Mouse (Mus musculus) gonadal fat pad, adult 2 months (tissue): ENCODE measurements around the gene Fbxw4. TPM values are rescaled to one million over a fixed set of nuclear protein-coding genes. Genes with fewer than 3 reads are reported as not detected.
"Not testable (repeated sequence)": the region's sequence is repeated elsewhere in the genome, so short reads cannot be mapped to it uniquely, and the experiment has no call there.

Source experiments
- DNase-seq: peaks from one replicate; pipeline ENCODE4 v3.0.0-alpha.2; 2012; ENCODE audit warnings: low read depth
- polyA plus RNA-seq: library from polyadenylated mRNA; depleted of rRNA; stranded (reverse); fragments of >200 nt; gene quantifications from 2 replicates; pipeline ENCODE4 v1.2.3, GENCODE M21; 2012

Fbxw4 gene
- polyA plus RNA-seq, 1 experiment, result 114 TPM

DNA sequence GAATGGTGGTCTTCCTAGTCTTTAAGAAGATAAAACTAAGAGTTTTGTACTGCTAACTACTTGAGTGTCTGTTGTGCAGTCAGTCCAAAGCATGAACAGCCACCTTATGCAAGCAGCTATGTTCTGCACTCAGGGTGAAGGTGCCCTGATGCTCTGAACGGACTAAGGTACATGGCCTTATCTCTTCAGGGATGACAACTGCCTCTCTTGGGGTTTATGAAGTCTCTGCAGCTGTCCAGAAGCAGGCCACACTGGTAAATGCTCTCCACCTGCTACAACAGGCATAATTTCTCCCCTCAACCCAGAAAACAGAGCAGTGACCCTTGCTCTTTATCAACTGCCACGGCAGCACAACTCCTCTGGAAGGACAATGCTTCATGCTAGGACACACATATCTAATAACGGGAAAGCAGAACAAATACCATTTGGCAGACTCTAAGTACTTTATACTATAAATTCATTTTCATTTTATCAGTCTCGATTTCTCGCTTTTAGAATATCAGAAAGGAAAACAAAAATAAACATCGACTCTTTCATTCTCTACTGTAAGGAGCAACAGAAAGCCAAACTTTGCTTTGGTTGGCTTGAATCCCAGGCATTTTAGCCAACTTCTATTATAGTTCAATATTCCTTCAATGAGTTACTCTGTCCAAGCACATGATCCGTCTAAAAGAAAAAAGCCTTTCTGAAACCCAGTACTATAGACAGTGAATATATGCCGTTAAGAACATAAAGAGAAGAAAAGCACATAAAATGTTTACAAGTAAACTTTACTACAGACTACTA lies 3.1 kb downstream of the Fbxw4 start:
- no peak for DNase-seq

DNA sequence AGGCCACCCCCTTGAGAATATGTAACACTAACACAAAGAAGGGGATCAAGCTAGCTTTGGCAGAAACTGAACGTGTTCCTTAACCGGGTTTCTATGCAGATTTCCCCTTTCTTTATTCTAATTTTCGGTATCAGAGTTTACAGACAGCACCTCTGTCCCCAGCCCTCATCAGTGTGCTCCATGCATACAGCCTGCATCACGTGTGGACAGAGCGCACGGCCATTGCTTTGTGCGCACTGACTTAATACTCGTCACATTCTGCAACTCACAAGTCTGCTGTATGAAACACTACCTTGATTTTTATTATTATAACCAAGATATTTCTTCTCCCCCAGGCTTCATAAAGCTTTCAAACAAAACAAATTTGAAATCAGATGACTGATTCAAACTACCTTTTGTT lies 4.2 kb downstream of the Fbxw4 start:
- no peak for DNase-seq

DNA sequence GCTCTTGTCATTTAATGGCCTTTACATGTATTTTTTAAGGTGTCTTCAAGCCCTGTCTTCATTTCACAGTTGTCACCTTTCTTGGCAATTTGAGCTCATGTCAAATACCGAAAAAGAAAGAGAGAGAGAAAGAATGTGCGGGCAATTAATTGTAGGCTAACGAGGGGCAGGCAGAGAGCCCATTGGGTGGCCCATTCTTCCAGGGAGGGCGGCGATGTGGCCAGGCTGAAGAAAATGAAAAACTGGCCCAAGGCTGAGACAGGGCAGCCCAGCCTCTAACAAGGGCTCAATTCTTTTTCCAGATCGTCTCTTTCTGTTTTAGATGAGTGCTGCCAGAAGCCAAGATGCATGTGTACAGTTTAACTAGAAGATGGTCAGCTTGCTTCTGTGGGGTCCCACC lies 6.1 kb downstream of the Fbxw4 start:
- no peak for DNase-seq

DNA sequence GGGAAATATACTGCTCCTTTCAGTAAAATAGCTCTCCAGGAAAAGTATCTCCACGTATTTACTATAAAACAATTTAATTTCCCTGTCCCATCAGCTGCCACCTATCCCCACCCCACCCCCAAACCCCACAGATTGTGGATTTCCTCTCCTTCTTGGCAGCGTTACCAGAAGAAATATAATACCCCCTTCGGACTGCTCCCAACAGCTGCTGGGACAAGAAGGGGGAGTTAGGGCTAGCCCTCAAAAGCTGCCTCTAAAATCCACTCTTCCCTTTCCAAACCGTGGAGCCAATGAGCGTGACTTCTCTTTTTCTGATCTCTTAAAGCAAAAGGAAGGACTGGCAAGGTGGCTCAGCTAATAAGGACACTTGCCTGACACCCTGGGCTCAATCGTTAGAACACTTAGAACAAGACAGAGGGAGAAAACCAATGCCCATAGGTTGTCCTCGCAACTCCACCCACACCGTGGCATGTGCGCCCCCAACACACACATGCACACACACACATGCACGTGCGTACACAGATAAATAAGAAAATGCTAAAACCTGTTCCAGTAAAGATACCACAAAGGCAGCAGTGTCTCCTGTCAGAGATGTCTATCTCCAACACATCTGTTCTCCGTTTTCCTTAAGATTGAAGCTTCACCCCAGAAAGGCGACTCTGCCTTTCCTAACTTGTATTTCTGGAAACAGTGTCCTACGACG lies 7.7 kb downstream of the Fbxw4 start:
- no peak for DNase-seq

DNA sequence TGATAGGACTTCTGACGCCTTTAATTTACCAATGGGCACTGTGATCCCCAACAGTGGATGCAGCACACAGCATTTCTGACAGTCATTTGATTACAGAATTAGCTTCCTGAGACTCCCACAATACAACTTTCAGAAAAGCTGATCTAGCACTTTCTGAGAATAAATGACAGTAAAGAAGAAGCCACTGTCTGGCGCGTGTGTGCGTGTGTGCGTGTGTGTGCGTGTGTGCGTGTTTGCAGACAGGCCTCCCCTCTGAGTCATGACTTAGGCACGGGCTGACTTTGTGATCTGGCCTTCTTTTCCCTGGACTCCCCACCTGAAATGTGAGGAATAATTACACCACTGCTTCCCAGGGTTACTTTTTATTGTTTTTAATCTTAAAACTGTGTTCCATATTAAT lies 8.6 kb downstream of the Fbxw4 start:
- DNase-seq, result no peak

DNA sequence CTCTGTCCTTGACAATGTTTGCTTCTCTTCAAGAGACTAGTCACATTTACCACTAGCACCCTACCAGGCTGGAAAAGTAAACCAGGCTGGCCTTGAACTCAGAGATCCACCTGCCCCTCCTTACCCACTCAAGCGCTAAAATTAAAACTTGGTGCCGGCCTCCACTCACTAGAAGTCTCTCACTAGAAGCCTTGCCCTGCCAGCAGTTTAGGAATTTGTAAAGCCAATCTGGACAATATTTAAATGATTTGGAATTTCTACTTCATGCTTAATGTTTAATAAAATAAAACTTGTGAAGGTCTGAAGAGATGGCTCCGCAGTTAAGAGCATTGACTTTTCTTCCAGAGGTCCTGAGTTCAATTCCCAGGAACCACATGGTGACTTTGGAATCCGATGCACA lies 10.3 kb downstream of the Fbxw4 start:
- DNase-seq, result no peak

DNA sequence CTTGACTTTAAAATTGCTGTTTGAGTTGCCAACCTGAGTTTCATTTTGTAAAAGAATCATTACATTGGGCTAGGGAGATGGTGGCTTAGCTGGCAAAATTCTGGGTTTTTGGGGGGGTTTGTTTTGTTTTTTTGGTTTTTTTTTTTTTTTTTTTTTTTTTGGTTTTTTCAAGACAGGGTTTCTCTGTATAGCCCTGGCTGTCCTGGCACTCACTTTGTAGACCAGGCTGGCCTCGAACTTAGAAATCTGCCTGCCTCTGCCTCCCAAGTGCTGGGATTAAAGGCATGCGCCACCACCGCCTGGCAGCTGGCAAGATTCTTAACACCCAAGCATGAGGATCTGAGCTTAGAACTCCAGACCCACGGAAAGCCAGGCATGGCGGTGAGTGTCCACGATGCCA lies 11.6 kb downstream of the Fbxw4 start:
- DNase-seq, result not testable (repeated sequence)

DNA sequence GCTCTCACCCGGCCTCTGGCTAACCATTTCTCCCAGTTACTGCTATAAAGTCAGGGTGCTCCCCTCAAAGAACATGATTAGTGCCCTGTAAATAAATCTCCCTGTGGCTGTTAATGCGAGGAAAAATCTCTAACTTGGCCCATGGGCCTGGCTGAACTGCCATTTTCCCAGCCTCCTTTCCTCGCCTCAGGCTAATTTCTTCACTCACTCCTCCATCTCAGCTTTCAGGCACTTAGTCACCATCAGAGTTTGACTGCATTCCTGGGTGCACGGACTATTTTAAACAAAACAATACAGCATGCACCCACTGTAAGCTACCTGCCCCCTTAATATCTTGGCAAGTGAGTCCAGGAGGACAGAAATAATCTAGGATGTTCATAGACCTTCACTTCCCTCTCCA lies 13.2 kb downstream of the Fbxw4 start:
- no peak for DNase-seq

DNA sequence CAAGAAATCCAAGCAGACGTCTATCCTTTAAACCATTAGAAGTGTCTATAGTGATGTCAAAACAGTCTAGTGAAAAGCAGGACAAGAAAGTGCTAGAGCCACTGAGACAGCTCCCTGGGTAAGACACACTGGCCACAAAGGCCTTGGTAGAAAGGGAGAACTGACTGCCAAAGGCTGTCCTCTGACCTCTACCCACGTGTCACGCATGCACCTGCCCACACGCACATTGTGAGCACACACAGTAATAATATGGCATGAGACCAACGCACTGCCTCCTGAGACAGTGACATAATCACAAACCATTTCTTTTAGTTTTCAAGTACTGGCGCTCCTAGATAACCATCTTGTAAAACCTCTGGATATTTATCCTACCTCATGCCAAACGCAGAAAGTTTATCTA lies 19.4 kb downstream of the Fbxw4 start:
- peak; percentile 30 for DNase-seq

DNA sequence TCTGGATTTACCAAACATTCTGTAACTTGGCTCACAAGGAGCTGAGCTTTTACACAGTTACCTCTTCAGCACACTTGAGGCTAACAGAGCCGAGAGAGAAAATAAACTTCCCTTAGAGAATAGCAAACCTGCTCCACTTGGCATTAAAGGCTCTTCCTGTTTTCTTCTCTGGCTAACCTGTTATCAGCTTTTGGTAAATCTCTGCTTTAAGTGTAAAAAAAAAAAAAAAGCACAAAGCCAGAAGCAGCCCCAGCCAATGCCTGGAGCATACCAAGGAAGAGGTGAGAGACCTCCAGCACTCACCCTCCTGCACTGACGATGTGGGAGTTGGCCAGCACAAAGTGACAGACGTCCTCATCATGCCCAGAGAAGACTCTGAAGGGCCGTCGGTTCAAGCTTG lies 24.2 kb downstream of the Fbxw4 start:
- DNase-seq, result no peak

DNA sequence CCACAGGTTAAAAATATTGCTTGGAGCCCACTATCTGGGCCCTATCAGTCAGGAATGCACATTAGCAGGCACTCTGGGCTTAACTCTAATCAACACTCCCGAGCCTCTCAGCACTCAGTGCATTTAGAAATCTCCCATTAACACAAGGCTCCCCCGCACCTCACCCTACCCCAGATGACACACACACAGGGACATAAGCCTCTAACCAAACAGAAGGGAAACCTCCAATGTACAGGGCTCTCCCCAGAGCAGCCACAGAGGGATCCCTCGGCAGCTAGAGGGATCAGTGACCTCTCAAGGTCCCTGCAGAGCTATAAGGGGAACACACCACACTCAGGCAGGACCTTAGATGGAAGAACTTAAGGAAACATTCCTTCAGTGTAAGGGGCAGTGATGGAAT lies 28.5 kb downstream of the Fbxw4 start:
- no peak for DNase-seq

DNA sequence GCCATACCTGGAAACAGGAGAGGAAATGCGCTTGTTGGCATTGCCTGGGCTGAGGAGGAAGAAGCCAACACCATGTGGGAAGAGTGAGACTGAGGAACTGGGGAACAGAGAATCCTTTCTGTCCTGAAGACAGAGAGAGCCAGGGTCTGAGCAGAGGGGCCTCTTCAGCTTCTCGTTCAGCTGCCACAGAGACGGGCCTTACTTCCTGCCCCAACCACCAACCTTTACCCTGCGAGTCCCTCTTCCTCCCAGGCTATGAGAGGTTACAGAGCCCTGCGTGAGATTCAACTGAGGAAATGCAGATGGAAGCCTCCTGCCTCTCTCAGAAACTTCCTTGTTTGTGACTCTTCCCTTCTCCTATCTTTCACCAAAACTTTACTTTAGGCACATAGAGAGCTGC lies 29.2 kb downstream of the Fbxw4 start:
- DNase-seq, result no peak

DNA sequence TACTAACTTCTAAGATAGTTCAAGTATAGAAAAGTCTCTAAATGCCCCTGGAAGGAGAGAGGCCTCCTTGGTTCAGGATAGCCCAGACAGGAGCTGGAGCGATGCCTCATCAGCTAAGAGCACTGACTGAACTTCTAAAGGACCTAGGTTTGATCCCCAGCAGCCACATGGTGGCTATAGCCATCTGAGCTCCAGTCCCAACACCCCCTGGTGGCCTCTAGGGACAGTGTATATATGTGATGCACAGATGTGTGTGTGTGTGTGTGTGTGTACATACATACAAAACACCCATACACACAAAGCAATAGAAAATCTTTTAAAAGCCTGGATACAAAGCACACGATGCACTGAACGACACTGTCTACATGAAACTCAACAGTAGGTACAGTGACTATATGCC lies 30.9 kb downstream of the Fbxw4 start:
- no peak for DNase-seq

DNA sequence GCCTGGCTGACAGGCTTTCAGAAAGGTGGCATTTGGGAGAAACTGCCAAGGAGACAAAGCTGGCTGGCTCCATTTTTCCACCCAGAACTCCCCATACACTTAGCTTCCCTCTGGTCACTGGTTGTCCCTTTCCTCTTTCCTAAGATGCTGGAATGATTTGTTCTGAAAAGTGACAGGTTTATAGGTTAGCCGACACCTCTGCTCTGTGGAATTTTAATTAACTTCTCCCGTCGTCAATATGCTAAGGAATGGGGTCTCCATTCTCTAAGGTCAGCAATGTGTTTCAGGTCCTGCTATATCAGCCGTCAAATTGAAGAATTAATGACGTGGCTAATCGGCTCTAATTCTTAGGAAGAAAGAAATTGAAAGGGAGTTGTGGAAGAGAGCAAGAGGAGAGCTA lies 31.5 kb downstream of the Fbxw4 start:
- DNase-seq, result no peak

DNA sequence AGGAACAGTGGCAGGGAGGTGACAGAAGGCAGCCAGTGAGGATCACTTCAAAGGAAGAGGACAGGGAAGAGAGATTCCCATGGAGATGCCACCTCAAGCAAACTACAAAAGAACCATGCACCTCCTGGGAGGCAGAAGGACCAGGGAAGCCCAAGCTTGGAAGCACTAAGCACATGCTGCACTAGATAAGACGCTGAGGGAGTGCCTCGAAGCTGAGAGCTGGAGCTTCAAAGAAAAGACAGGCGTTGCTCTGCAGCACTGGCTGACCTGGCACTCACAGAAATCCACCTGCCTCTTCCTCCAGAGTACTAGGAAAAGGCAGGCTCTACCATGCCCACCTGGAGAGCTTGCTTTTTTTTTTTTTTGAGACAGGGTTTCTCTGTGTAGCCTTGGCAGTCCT lies 33.1 kb downstream of the Fbxw4 start:
- no peak for DNase-seq

DNA sequence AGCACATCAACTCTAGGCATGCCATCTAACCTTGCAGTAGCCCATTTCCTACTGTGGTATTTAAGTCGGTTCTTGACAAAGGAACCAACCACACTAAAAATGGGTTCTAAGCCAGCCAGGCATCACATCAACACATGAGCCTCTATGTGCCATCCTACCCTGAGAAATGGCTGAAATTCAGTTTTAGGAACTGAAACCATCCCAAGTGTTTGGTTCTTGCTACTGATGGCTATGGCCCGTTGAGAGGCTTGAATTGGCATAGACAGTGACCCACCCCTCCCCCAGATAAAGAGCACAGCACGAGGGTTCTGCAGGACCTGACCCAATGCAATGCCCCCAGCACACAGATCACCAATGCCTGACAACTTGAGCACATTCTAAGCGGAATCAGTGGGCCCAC lies 36.4 kb downstream of the Fbxw4 start:
- no peak for DNase-seq

DNA sequence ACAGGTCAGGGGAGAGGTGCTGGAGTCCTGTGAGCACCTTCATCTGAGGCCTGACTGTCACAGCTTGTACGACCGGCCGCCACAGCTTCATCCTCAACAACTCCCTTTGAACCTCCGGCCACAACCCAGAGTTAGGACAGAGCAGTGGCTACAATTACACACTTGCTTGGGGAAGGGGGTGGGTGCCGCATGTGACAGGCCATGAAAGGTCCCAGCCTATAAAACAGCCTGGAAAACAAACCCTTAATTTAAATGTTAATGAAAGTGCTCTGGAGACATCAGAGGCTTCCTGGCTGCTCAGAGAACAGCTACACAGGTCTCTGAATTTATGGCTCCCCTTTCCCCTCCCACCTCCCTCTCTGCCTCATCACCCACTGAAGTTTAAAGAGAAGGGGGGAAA lies 38.0 kb downstream of the Fbxw4 start:
- DNase-seq, result no peak

DNA sequence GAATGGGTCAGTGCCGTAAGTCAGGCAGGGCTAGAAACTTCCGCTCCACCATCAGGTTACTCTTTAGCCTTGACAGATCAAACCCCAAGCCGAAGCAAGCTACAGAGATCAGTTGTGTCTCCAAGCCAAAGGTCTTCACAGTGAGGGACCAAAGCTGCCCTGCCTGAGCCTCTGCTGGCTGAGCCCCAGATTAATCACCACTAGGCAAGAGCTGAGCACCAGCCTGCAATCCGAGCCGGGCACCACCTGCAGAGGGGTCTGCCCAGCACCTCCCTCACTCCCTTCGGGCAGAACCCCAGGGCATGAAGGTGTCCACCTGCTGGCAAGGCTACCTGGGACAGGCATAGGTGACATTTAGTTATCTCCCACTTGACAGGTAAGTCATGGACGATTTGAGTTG lies 39.1 kb downstream of the Fbxw4 start:
- DNase-seq, result no peak

DNA sequence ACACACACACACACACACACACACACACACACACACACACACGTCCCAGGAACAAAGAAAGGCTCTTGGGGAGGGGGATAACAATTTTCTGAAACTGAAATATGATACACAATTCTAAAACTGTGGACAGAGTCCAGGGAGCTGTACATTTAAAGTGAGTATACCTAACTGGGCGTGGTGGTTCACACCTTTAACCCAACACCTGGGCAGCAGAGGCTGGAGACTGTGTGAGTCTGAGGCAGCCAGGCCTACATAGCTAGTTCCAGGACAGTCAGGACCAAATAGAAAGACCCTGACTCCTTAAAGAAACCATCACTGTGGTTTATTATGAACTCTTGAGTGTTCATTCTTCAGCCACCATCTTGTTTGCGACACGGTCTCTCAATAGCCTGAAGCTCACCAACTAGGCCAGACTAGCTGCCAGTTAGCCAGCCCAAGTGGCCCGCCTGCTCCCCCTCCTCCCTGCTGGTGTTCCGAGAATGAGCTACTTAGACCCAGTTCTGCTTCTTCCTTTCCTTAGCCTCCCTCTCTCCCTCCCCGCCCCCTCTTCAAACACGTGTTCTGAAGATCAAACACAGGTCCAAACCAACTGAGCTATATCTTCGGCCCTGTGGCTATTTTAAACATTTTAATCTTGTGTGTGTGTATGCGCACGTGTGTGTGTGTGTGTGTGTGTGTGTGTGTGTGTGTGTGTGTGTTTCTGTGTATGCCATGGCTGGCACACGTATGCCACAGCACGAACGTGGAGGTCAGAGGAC lies 40.2 kb downstream of the Fbxw4 start:
- DNase-seq, result no peak

DNA sequence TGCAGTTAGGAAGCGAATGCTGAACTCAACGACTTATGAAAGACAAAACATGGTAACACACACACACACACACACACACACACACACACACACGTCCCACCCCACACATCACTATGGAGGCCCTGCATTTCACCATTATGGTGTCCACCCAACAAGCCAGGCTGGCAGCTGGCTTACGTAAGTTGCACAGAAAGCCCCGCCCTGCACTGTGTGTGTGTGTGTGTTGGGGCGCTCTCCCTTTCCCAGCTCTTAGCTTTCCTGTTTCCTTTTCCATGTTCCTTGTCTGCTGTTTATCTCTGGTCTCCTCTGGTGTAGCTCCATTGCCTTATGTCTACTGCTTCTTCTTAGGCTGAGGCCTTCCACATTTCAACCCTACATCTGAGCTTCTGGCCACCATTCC lies 41.9 kb downstream of the Fbxw4 start:
- no peak for DNase-seq

DNA sequence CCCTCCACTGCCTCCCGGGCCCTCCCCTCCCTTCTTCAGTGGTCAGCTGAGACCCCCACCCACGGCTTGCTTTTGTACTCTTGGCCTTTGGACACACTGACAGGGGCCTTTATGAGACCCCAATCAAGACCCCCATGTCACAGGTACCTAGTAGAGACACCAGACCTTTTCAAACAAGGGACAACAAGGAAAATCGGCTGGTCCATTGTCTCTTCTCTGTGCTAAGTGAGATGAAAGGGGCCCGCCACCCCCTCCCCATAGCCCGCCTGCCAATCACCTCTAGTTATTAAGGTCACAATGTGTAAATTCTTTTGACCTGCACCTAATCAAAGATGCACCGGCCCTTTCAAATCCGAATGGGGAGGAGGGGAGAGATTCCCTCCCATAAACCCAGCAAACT lies 43.4 kb downstream of the Fbxw4 start:
- no peak for DNase-seq

DNA sequence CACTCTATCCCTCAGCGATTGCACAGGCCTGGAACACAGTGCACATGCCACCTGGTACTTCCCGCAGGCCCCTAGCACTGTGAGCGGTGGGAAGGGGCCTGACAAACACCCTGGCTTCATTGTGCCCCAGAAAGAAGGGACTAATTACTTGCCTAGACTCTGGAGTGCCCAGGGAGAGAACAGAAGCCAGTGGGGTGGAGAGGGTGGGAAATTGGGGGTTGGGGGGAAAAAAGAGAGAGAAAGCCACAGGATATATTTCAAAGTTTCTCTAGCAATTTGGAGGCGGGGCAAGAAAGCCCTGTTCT lies 43.9 kb downstream of the Fbxw4 start:
- no peak for DNase-seq
